Mouse (Mus musculus) adrenal gland, postnatal 25 days (tissue): ENCODE measurements around the gene Kcnj8. TPM values are rescaled to one million over a fixed set of nuclear protein-coding genes. Genes with fewer than 3 reads are reported as not detected.

Experiments used
- total RNA-seq: library from RNA; stranded (reverse); gene quantifications from 2 replicates; pipeline ENCODE4 v1.2.3, GENCODE M21; 2021

Kcnj8 gene
- total RNA-seq, 1 experiment from 2014 or later: 11.3 TPM

Other genes with a start within 250 kb of the Kcnj8 start
- not detected in 2 replicates for gene Slco1a5, start 248.6 kb downstream of the Kcnj8 start, total RNA-seq
- gene Pyroxd1, start 226.0 kb downstream of the Kcnj8 start, total RNA-seq: 12.3 and 18.1 TPM in 2 replicates
- 15.5 and 19.0 TPM in 2 replicates for gene Recql, start 184.5 kb downstream of the Kcnj8 start, total RNA-seq
- 19.9 and 27.7 TPM in 2 replicates for gene Golt1b, start 184.4 kb downstream of the Kcnj8 start, total RNA-seq
- 0.27 TPM in 1 of 2 replicates, not detected in the other for gene Spx, start 158.2 kb downstream of the Kcnj8 start, total RNA-seq
- gene Gys2, start 98.5 kb downstream of the Kcnj8 start, total RNA-seq: 3.4 and 6.6 TPM in 2 replicates
- 150 and 155 TPM in 2 replicates for gene Ldhb, start 63.7 kb downstream of the Kcnj8 start, total RNA-seq
- gene Abcc9, start 130.7 kb upstream of the Kcnj8 start, total RNA-seq: 19.4 and 19.9 TPM in 2 replicates
- gene Cmas, start 185.1 kb upstream of the Kcnj8 start, total RNA-seq: 31.5 and 33.9 TPM in 2 replicates
- not detected in 2 replicates for gene Sult6b2, start 232.9 kb upstream of the Kcnj8 start, total RNA-seq